ENCODE assay signal across 28 mouse cellular contexts in genomic region chr5:16794972-16795371, GRCm38 (mm10). TPM values are rescaled to one million over a fixed set of nuclear protein-coding genes. Genes with fewer than 3 reads are reported as not detected.
DNase-seq lines count a peak whose midpoint lies in the region; ATAC-seq lines count a peak whose summit lies in the region.
"Had no signal": no experiment of that assay in that cellular context is flagged by ENCODE, and none has a peak within 500 bp of the region (broad histone marks: within the 10 kb centered on the region; RNA-seq: fewer than 3 reads in every experiment).

No protein-coding gene starts in this region.

- H3K27me3 ChIP-seq in intestine, embryonic 15.5 days (replicated peaks), result no peaks in the 10 kb centered on the region
- H3K27me3 ChIP-seq: embryonic facial prominence, embryonic 12.5 days; heart, embryonic 15.5 days; hindbrain, embryonic 15.5 days; liver, embryonic 15.5 days had no signal

- H3K4me2 ChIP-seq in intestine, embryonic 15.5 days (replicated peaks), result no peak overlapping the region
- H3K4me2 ChIP-seq: embryonic facial prominence, embryonic 12.5 days; heart, embryonic 15.5 days; hindbrain, embryonic 15.5 days; liver, embryonic 15.5 days had no signal

- intact Hi-C loops in left cerebral cortex, postnatal 4 days (cut with DNase I), result no loop called here

- peak; percentile 4 for DNase-seq in left cerebral cortex, adult 11 months (ENCODE audit: low spot score)
- DNase-seq in left cerebral cortex, postnatal 4 days, result no peak
- peak; percentile 52 for DNase-seq in NIH3T3 (ENCODE audit: low read depth)
- peak; percentile 20 to 23 for DNase-seq in frontal cortex, postnatal 36 days (ENCODE audit: low spot score in 2 of 2)
- DNase-seq in right cerebral cortex, postnatal 25 days, result peak; percentile 11
- no peak for DNase-seq in spleen, postnatal 14 days (ENCODE audit: low spot score in 2 of 2)
- DNase-seq in adrenal gland, adult (ENCODE audit: inconsistent age in 2 of 2, low spot score in 1 of 2), result no peak
- DNase-seq: cerebellum, adult 11-12 months; cerebellum, postnatal 14 days; gastrocnemius, postnatal 14 days; kidney, adult 8-10 months; kidney, postnatal 10 days; liver had no signal

- H3K27ac ChIP-seq in intestine, embryonic 15.5 days, result no peak overlapping the region
- H3K27ac ChIP-seq: embryonic facial prominence, embryonic 12.5 days; heart, embryonic 15.5 days; hindbrain, embryonic 15.5 days; limb, embryonic 10.5 days; liver, embryonic 15.5 days; midbrain, embryonic 10.5 days had no signal

- H3K9me3 ChIP-seq in intestine, embryonic 15.5 days, result no peaks in the 10 kb centered on the region
- H3K9me3 ChIP-seq: embryonic facial prominence, embryonic 12.5 days; heart, embryonic 15.5 days; hindbrain, embryonic 15.5 days; limb, embryonic 10.5 days; liver, embryonic 15.5 days; midbrain, embryonic 10.5 days had no signal

- ATAC-seq in intestine, embryonic 15.5 days, result no peak
- ATAC-seq: lung, postnatal 0 days; midbrain, embryonic 16.5 days had no signal

- H3K9ac ChIP-seq in intestine, embryonic 15.5 days, result no peak overlapping the region
- H3K9ac ChIP-seq: embryonic facial prominence, embryonic 12.5 days; heart, embryonic 15.5 days; hindbrain, embryonic 15.5 days; liver, embryonic 15.5 days had no signal

- WGBS in intestine, embryonic 15.5 days, result 80% methylated on average over 6 of the region's 6 CpGs

- H3K36me3 ChIP-seq in intestine, embryonic 15.5 days, result no peaks in the 10 kb centered on the region
- H3K36me3 ChIP-seq: embryonic facial prominence, embryonic 12.5 days; heart, embryonic 15.5 days; hindbrain, embryonic 15.5 days; limb, embryonic 10.5 days; liver, embryonic 15.5 days; midbrain, embryonic 10.5 days had no signal

- no peak overlapping the region for H3K4me3 ChIP-seq in intestine, embryonic 15.5 days (replicated peaks)
- H3K4me3 ChIP-seq: embryonic facial prominence, embryonic 12.5 days; heart, embryonic 15.5 days; hindbrain, embryonic 15.5 days; limb, embryonic 10.5 days; liver, embryonic 15.5 days; midbrain, embryonic 10.5 days had no signal

- H3K4me1 ChIP-seq in intestine, embryonic 15.5 days (replicated peaks), result no peaks in the 10 kb centered on the region
- H3K4me1 ChIP-seq: embryonic facial prominence, embryonic 12.5 days; heart, embryonic 15.5 days; hindbrain, embryonic 15.5 days; limb, embryonic 10.5 days; liver, embryonic 15.5 days; midbrain, embryonic 10.5 days had no signal

RNA-seq across cellular contexts. Expression of gene Gm28710, which starts 3.4 kb away (rescaled TPM):
- not detected for total RNA-seq in left cerebral cortex, postnatal 4 days (2021)
- polyA plus RNA-seq in intestine, embryonic 15.5 days (2015; fragmentation: Nextera tagmentation; extraction: Ambion mirVana), result 0.05 and 0.10 TPM in 2 replicates
- total RNA-seq: adrenal gland, postnatal 4 days; gastrocnemius, postnatal 14 days; heart, adult 18-20 months; hematopoietic stem cell, adult 5-6 weeks; layer of hippocampus, postnatal 10 days had no signal
- polyA plus RNA-seq: embryonic facial prominence, embryonic 12.5 days; forebrain, embryonic 11.5 days; heart, embryonic 15.5 days; hindbrain, embryonic 15.5 days; limb, embryonic 10.5 days; liver, embryonic 15.5 days; midbrain, embryonic 10.5 days; midbrain, embryonic 16.5 days; neural tube, embryonic 14.5 days had no signal

Comparison
In these comparisons a context has a peak if more than half of its experiments do, and no peak if none do; other contexts are left out.
1. DNase-seq: peak in left cerebral cortex, adult 11 months (single experiment), NIH3T3 (single experiment), frontal cortex, postnatal 36 days (2 of 2) and right cerebral cortex, postnatal 25 days (single experiment); none in left cerebral cortex, postnatal 4 days (single experiment), spleen, postnatal 14 days (0 of 2) and adrenal gland, adult (0 of 2).